ENCODE assay signal across 20 mouse cellular contexts in genomic region chr9:110947261-110947661, GRCm38 (mm10). TPM values are rescaled to one million over a fixed set of nuclear protein-coding genes. Genes with fewer than 3 reads are reported as not detected.
DNase-seq lines count a peak whose midpoint lies in the region; ATAC-seq lines count a peak whose summit lies in the region.
"Had no signal": no experiment of that assay in that cellular context is flagged by ENCODE, and none has a peak within 500 bp of the region (broad histone marks: within the 10 kb centered on the region; RNA-seq: fewer than 3 reads in every experiment).

No protein-coding gene starts in this region.

- H3K36me3 ChIP-seq in midbrain, embryonic 12.5 days: no peaks in the 10 kb centered on the region
- no peaks in the 10 kb centered on the region for H3K36me3 ChIP-seq in midbrain, embryonic 15.5 days (replicated peaks)
- H3K36me3 ChIP-seq in limb, embryonic 12.5 days: no peaks in the 10 kb centered on the region

- 2% methylated on average over 6 of the region's 6 CpGs for WGBS in midbrain, embryonic 12.5 days
- 7% methylated on average over 6 of the region's 6 CpGs for WGBS in midbrain, embryonic 15.5 days
- 4% methylated on average over 6 of the region's 6 CpGs for WGBS in limb, embryonic 12.5 days

- H3K4me1 ChIP-seq in midbrain, embryonic 12.5 days: peaks cover 20% of the 10 kb centered on the region
- H3K4me1 ChIP-seq in midbrain, embryonic 15.5 days: peaks cover 13% of the 10 kb centered on the region
- peaks cover 12% of the 10 kb centered on the region; the same call in 1 of the 2 replicates for H3K4me1 ChIP-seq in limb, embryonic 12.5 days (replicated peaks)

- DNase-seq in heart, adult 11 months: peak; percentile 54
- DNase-seq in heart, postnatal 25 days (ENCODE audit: low spot score): no peak
- DNase-seq in R1 (ENCODE audit: low read depth, low spot score): peak; percentile 99
- DNase-seq: B cell, adult 2 months; cerebellum, adult 11-12 months; heart, postnatal 14 days; kidney, postnatal 25 days; lung, postnatal 36 days had no signal

- H3K4me2 ChIP-seq in midbrain, embryonic 12.5 days (replicated peaks): peak overlapping the region; percentile 35
- no peak overlapping the region for H3K4me2 ChIP-seq in midbrain, embryonic 15.5 days
- 0 out of 2 replicates have a peak overlapping the region, but pooled peaks have one; percentile 30 for H3K4me2 ChIP-seq in limb, embryonic 12.5 days

- H3K9me3 ChIP-seq in midbrain, embryonic 12.5 days: no peaks in the 10 kb centered on the region
- no peaks in the 10 kb centered on the region for H3K9me3 ChIP-seq in midbrain, embryonic 15.5 days
- H3K9me3 ChIP-seq in limb, embryonic 12.5 days: no peaks in the 10 kb centered on the region

- H3K27ac ChIP-seq in midbrain, embryonic 12.5 days (replicated peaks): no peak overlapping the region
- no peak overlapping the region for H3K27ac ChIP-seq in midbrain, embryonic 15.5 days
- no peak overlapping the region for H3K27ac ChIP-seq in limb, embryonic 12.5 days

- peaks cover 75% of the 10 kb centered on the region for H3K27me3 ChIP-seq in midbrain, embryonic 12.5 days
- peaks cover 14% of the 10 kb centered on the region for H3K27me3 ChIP-seq in midbrain, embryonic 15.5 days (replicated peaks)
- peaks cover 72% of the 10 kb centered on the region for H3K27me3 ChIP-seq in limb, embryonic 12.5 days

- intact Hi-C loops in heart, postnatal 25 days (cut with DNase I): no loop called here

- H3K9ac ChIP-seq in midbrain, embryonic 12.5 days (replicated peaks): no peak overlapping the region
- H3K9ac ChIP-seq in midbrain, embryonic 15.5 days: no peak overlapping the region
- H3K9ac ChIP-seq in limb, embryonic 12.5 days (replicated peaks): no peak overlapping the region

- ATAC-seq in midbrain, embryonic 12.5 days (ENCODE audit: low FRiP score, low read depth): 0 out of 2 replicates have a peak, but pooled peaks have one; percentile 30
- ATAC-seq in midbrain, embryonic 15.5 days (replicated peaks): no peak
- no peak for ATAC-seq in limb, embryonic 12.5 days (ENCODE audit: insufficient number of reproducible peaks, insufficient read depth, low FRiP score, low TSS enrichment, low read depth)
- no peak for ATAC-seq in inflammation-experienced regulatory T-cells, adult 6 months
- ATAC-seq: intestine, embryonic 16.5 days had no signal

- no peak overlapping the region for H3K4me3 ChIP-seq in midbrain, embryonic 12.5 days
- no peak overlapping the region for H3K4me3 ChIP-seq in midbrain, embryonic 15.5 days
- no peak overlapping the region for H3K4me3 ChIP-seq in limb, embryonic 12.5 days (replicated peaks)

RNA-seq across cellular contexts. Expression of gene Tdgf1, which starts 1.3 kb away (rescaled TPM):
- not detected for total RNA-seq in heart, postnatal 25 days (2021)
- not detected in 2 replicates for polyA plus RNA-seq in midbrain, embryonic 12.5 days (2016; fragmentation: Nextera tagmentation; extraction: Ambion mirVana)
- polyA plus RNA-seq in midbrain, embryonic 15.5 days (2015; fragmentation: Nextera tagmentation; extraction: Ambion mirVana): not detected in 2 replicates
- not detected in 2 replicates for polyA plus RNA-seq in limb, embryonic 12.5 days (2016; fragmentation: Nextera tagmentation; extraction: Ambion mirVana)
- 1 to 10 TPM in 2 of 3 experiments, under 1 TPM in 1; 0.73 to 2.6 (median 2.5) TPM for polyA plus RNA-seq in inflammation-experienced regulatory T-cells, adult 6 months (2017; shearing (Covaris generic))
- total RNA-seq: common myeloid progenitor, adult 5-6 weeks; gastrocnemius, postnatal 4 days; layer of hippocampus, postnatal 10 days; monocyte, adult 5-6 weeks had no signal
- polyA plus RNA-seq: intestine, embryonic 16.5 days; liver, embryonic 16.5 days; stomach, embryonic 14.5 days had no signal

RNA-seq across cellular contexts. Expression of gene Lrrc2, which starts 4.1 kb away (rescaled TPM):
- 100 to 1,000 TPM; 142 to 144 TPM for total RNA-seq in heart, postnatal 25 days (2021)
- polyA plus RNA-seq in midbrain, embryonic 12.5 days (2016; fragmentation: Nextera tagmentation; extraction: Ambion mirVana): 0.35 TPM in 1 of 2 replicates, not detected in the other
- polyA plus RNA-seq in midbrain, embryonic 15.5 days (2015; fragmentation: Nextera tagmentation; extraction: Ambion mirVana): 0.42 and 1.0 TPM in 2 replicates
- polyA plus RNA-seq in limb, embryonic 12.5 days (2016; fragmentation: Nextera tagmentation; extraction: Ambion mirVana): 0.05 and 0.31 TPM in 2 replicates
- polyA plus RNA-seq in inflammation-experienced regulatory T-cells, adult 6 months (2017; shearing (Covaris generic)): under 1 TPM in 2 of 3 experiments, not detected in 1; 0.20 to 0.42 TPM
- total RNA-seq: monocyte, adult 5-6 weeks had no signal
- polyA plus RNA-seq: stomach, embryonic 14.5 days had no signal

RNA-seq across cellular contexts. Expression of gene Fam240a, which starts 30.6 kb away (rescaled TPM):
- not detected for total RNA-seq in heart, postnatal 25 days (2021)
- not detected in 2 replicates for polyA plus RNA-seq in midbrain, embryonic 12.5 days (2016; fragmentation: Nextera tagmentation; extraction: Ambion mirVana)
- polyA plus RNA-seq in midbrain, embryonic 15.5 days (2015; fragmentation: Nextera tagmentation; extraction: Ambion mirVana): not detected in 2 replicates
- not detected in 2 replicates for polyA plus RNA-seq in limb, embryonic 12.5 days (2016; fragmentation: Nextera tagmentation; extraction: Ambion mirVana)
- not detected for polyA plus RNA-seq in inflammation-experienced regulatory T-cells, adult 6 months (2017; shearing (Covaris generic))
- total RNA-seq: common myeloid progenitor, adult 5-6 weeks; heart, postnatal 14 days; layer of hippocampus, postnatal 10 days; left cerebral cortex, postnatal 4 days; monocyte, adult 5-6 weeks had no signal
- polyA plus RNA-seq: intestine, embryonic 16.5 days; liver, embryonic 16.5 days; stomach, embryonic 14.5 days had no signal

RNA-seq across cellular contexts. Expression of gene Rtp3, which starts 43.1 kb away (rescaled TPM):
- 1 to 10 TPM; 4.0 to 4.3 TPM for total RNA-seq in heart, postnatal 25 days (2021)
- not detected in 2 replicates for polyA plus RNA-seq in midbrain, embryonic 12.5 days (2016; fragmentation: Nextera tagmentation; extraction: Ambion mirVana)
- polyA plus RNA-seq in midbrain, embryonic 15.5 days (2015; fragmentation: Nextera tagmentation; extraction: Ambion mirVana): not detected in 2 replicates
- not detected in 2 replicates for polyA plus RNA-seq in limb, embryonic 12.5 days (2016; fragmentation: Nextera tagmentation; extraction: Ambion mirVana)
- not detected for polyA plus RNA-seq in inflammation-experienced regulatory T-cells, adult 6 months (2017; shearing (Covaris generic))
- total RNA-seq: common myeloid progenitor, adult 5-6 weeks; monocyte, adult 5-6 weeks had no signal
- polyA plus RNA-seq: stomach, embryonic 14.5 days had no signal
